Mouse (Mus musculus) olfactory bulb, adult 2 months (tissue): ENCODE data around the gene Lrrc51. TPM values are rescaled to one million over a fixed set of nuclear protein-coding genes. Genes with fewer than 3 reads are reported as not detected.

ENCODE experiments used
- H3K27ac ChIP-seq: fragments of 200-500 bp; 2 replicates; pipeline ENCODE4 v1.5.1; 2012; ENCODE audit warnings: low read depth, low read length; ENCODE audit not compliant: insufficient read depth
- H3K4me1 ChIP-seq: fragments of 200-500 bp; 2 replicates; pipeline ENCODE4 v1.6.1; 2012; ENCODE audit warnings: low read length; ENCODE audit not compliant: control insufficient read depth, insufficient read depth
- H3K4me3 ChIP-seq: fragments of 200-500 bp; 2 replicates; pipeline ENCODE4 v1.5.1; 2012; ENCODE audit warnings: mild to moderate bottlenecking, low read depth, low read length, moderate library complexity; ENCODE audit not compliant: insufficient read depth
- CTCF ChIP-seq: fragments of 200-500 bp; IDR thresholded peaks from 2 replicates; pipeline ENCODE4 v1.5.1; 2012; ENCODE audit warnings: low read depth, mild to moderate bottlenecking, low read length, moderate library complexity; ENCODE audit not compliant: insufficient read depth
- POLR2A ChIP-seq: fragments of 200-500 bp; IDR thresholded peaks from 2 replicates; pipeline ENCODE4 v1.6.1; 2012; ENCODE audit warnings: mild to moderate bottlenecking, low read depth, low read length, moderate library complexity; ENCODE audit not compliant: insufficient read depth
- WGBS: fragments of 180-500 bp; shearing (Covaris S2); methylation state at CpG from one replicate; pipeline ENCODE4 v1.1.7; 2018; 5-methylcytosine and 5-hydroxymethylcytosine counted together
- polyA plus RNA-seq: library from polyadenylated mRNA; stranded (reverse); fragments of >200 nt; gene quantifications from 2 replicates; pipeline ENCODE4 v1.2.4, GENCODE M21; 2012; ENCODE audit warnings: low replicate concordance; ENCODE audit not compliant: missing spikeins, insufficient read depth, insufficient read length

Lrrc51 gene
- polyA plus RNA-seq, 1 experiment: not detected

DNA sequence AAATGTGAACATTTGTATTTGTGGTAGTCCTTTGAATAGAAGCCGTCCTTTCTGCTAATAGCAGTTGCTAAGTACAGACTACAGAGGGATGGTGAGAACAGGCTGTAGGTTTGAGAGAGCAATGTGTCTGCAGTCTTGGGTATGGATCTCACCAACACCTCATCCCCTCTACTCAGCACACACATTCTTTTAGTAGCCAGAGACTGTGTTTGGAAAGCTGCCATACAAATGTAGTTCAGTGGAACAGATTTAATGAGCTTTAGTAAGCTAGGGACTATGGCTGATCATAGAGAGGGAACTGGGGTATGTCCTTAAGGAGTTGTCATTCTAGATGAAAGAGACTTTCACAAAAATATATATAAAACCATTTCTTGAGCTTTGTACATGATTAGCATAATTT lies 33.6 kb upstream of the Lrrc51 start:
- Histone ChIP-seq H3K4me3 (no peak overlapping the region), H3K27ac (no peak overlapping the region), H3K4me1 (peaks cover 6% of the 10 kb centered on the region; the same call in 1 of the 2 replicates)
- TF ChIP-seq POLR2A: no peak
- no peak for TF ChIP-seq CTCF
- WGBS: 42% methylated on average over 1 of the region's 1 CpGs

GRCm38 (mm10) chr7:101965606-101966005 lies 31.9 kb upstream of the Lrrc51 start:
- TF ChIP-seq CTCF (no peak), POLR2A (no peak)
- Histone ChIP-seq H3K4me1 (peaks cover 6% of the 10 kb centered on the region; the same call in 1 of the 2 replicates), H3K4me3 (no peak overlapping the region), H3K27ac (no peak overlapping the region)
- 22% methylated on average over 2 of the region's 2 CpGs for WGBS

GRCm38 (mm10) chr7:101964551-101964950 lies 30.9 kb upstream of the Lrrc51 start:
- WGBS: 94% methylated on average over 4 of the region's 4 CpGs
- TF ChIP-seq POLR2A: no peak
- TF ChIP-seq CTCF: no peak
- H3K4me1 ChIP-seq: peaks cover 3% of the 10 kb centered on the region; the same call in 1 of the 2 replicates
- H3K27ac ChIP-seq: no peak overlapping the region
- no peak overlapping the region for H3K4me3 ChIP-seq

GRCm38 (mm10) chr7:101963621-101964020 lies 29.9 kb upstream of the Lrrc51 start:
- peaks cover 3% of the 10 kb centered on the region; the same call in 1 of the 2 replicates for H3K4me1 ChIP-seq

GRCm38 (mm10) chr7:101962829-101963228 lies 29.1 kb upstream of the Lrrc51 start:
- 100% methylated on average over 2 of the region's 2 CpGs for WGBS
- H3K4me3 ChIP-seq: no peak overlapping the region
- TF ChIP-seq POLR2A: no peak
- no peak for TF ChIP-seq CTCF
- H3K27ac ChIP-seq: no peak overlapping the region
- H3K4me1 ChIP-seq: peaks cover 3% of the 10 kb centered on the region; the same call in 1 of the 2 replicates

More at GRCm38 (mm10) chr7:101963621-101964020, 29.9 kb upstream of the Lrrc51 start:
- no peak for TF ChIP-seq CTCF
- TF ChIP-seq POLR2A: no peak
- 92% methylated on average over 2 of the region's 2 CpGs for WGBS
- Histone ChIP-seq H3K27ac (no peak overlapping the region), H3K4me3 (no peak overlapping the region)

DNA sequence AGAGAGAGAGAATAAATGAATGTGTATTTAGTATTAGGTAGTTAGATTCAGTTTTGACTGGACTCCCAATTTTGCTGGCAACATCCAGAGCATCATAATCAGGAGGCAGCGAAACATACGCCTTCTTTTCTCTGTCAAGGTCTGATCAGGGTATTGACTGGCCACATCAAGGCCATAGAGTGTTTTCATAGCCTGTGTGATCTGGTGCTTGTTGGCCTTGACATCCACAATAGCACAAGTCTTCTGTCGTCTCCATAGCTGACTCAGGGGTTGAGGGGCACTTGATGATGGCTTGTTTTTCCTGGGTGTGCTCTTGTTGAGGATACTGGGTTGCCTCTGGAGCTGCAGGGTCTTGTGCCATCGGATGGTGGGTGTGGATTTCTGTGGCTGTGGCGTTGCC lies 23.2 kb upstream of the Lrrc51 start:
- TF ChIP-seq POLR2A (no peak), CTCF (no peak)
- Histone ChIP-seq H3K4me1 (no peaks in the 10 kb centered on the region), H3K27ac (no peak overlapping the region), H3K4me3 (no peak overlapping the region)
- WGBS: 92% methylated on average over 5 of the region's 5 CpGs

GRCm38 (mm10) chr7:101956481-101956880 lies 22.8 kb upstream of the Lrrc51 start:
- Histone ChIP-seq H3K4me3 (no peak overlapping the region), H3K4me1 (no peaks in the 10 kb centered on the region), H3K27ac (no peak overlapping the region)
- TF ChIP-seq POLR2A: no peak
- no peak for TF ChIP-seq CTCF
- 85% methylated on average over 1 of the region's 1 CpGs for WGBS

- TF ChIP-seq CTCF: no peak
- TF ChIP-seq POLR2A: no peak
- H3K27ac ChIP-seq: no peak overlapping the region
- no peaks in the 10 kb centered on the region for H3K4me1 ChIP-seq
- H3K4me3 ChIP-seq: no peak overlapping the region
- WGBS: 67% methylated on average over 4 of the region's 4 CpGs
These were observed 22.2 kb upstream of the Lrrc51 start for GRCm38 (mm10) chr7:101955862-101956261.

- Histone ChIP-seq H3K4me3 (no peak overlapping the region), H3K4me1 (no peaks in the 10 kb centered on the region), H3K27ac (no peak overlapping the region)
- WGBS: 80% methylated on average over 2 of the region's 2 CpGs
- no peak for TF ChIP-seq CTCF
- TF ChIP-seq POLR2A: no peak
These were observed 21.6 kb upstream of the Lrrc51 start for GRCm38 (mm10) chr7:101955276-101955675.

DNA sequence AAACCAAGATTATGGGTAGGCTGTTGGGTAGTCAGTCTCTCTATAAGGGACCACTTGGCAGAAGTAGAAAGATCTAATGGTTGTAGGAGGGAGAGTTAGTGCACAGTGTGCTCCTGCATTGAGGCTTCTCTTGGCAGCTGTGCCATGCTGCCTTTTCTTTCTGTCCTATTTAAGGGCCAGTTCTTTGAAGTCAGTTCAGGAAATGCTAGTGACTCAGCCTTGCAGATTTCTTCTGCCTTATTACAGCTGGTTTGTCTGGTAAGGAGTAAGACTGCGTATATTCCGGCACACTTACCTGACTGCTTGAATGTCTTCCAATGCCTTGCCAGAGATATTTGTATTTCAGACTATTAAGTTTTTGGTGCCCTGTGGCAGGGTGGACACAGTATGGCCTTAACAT lies 20.5 kb upstream of the Lrrc51 start:
- Histone ChIP-seq H3K27ac (peak overlapping the region; percentile 80), H3K4me1 (no peaks in the 10 kb centered on the region), H3K4me3 (no peak overlapping the region)
- TF ChIP-seq POLR2A: no peak
- TF ChIP-seq CTCF: no peak
- WGBS: 14% methylated on average over 2 of the region's 2 CpGs
